Mouse (Mus musculus): ENCODE measurements around the gene Zdhhc13. TPM values are rescaled to one million over a fixed set of nuclear protein-coding genes. Genes with fewer than 3 reads are reported as not detected.
A peak's percentile ranks its signal among the peaks of the same experiment; 100 is the strongest.

Gene Zdhhc13
- polyA plus RNA-seq (2014; fragmentation: Nextera tagmentation; extraction: Ambion mirVana): 36.2 and 40.8 TPM in 2 replicates

DNA sequence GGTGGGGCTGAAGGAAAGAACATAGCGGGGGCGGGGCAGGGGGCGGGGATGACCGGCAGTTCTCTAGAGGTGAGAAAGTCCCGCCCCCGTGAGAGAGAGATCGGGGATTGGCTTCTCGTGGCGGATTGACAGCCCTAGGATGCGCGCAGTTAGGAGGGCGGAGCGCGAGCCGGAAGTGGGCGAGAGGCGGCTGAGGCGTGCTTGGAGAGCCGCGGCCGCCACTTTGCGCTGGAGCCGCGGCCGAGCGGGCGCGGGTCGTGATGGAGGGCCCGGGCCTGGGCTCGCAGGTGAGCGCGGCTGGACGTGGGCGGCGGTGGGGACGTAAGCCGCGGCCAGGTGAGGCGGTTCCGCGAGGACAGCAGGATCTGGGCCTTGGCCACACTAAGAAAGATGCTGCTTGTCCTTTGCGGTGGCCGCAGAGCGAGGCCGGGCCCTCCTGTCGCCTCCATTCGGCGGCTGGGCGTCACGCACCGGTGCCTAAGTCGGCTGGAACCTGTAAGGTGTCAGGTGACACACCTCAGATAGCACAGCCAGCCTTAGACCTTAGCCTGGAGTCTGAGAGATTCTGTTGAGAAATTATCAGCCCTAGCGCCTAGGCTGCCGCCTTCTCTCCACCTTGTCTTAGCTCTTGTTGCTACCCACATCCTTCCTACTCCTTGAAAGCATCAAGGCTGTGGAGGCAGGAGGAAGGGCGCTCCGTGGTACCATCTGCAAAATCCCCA is at the start of gene Zdhhc13:
TSS of gene Zdhhc13 (plus strand) at position 153 of the 722 bp plus-strand sequence.
- TF ChIP-seq CTCF (IDR thresholded peaks at IDR 0.05; ENCODE audit: low read depth): no peak
- Histone ChIP-seq H3K27me3 (ENCODE audit: insufficient read depth, low read length) (no peaks in the 10 kb centered on the region), H3K9ac (peak within 1 kb of the TSS; percentile 73), H3K4me3 (ENCODE audit: low read depth, low read length) (peak within 1 kb of the TSS; percentile 72), H3K9me3 (ENCODE audit: low read depth, low read length) (no peaks in the 10 kb centered on the region), H3K4me2 (peak within 1 kb of the TSS; percentile 67), H3K27ac (ENCODE audit: low read depth) (peak within 1 kb of the TSS; percentile 51), H3K4me1 (ENCODE audit: insufficient read depth) (peaks cover 3% of the 10 kb centered on the region; the same call in 1 of the 2 replicates), H3K36me3 (ENCODE audit: insufficient read depth) (no peaks in the 10 kb centered on the region)
- ATAC-seq (ENCODE audit: insufficient read depth) (peak; percentile 100), DNase-seq (peak; percentile 97)
- 0% methylated on average over 57 of the region's 57 CpGs for WGBS

DNA sequence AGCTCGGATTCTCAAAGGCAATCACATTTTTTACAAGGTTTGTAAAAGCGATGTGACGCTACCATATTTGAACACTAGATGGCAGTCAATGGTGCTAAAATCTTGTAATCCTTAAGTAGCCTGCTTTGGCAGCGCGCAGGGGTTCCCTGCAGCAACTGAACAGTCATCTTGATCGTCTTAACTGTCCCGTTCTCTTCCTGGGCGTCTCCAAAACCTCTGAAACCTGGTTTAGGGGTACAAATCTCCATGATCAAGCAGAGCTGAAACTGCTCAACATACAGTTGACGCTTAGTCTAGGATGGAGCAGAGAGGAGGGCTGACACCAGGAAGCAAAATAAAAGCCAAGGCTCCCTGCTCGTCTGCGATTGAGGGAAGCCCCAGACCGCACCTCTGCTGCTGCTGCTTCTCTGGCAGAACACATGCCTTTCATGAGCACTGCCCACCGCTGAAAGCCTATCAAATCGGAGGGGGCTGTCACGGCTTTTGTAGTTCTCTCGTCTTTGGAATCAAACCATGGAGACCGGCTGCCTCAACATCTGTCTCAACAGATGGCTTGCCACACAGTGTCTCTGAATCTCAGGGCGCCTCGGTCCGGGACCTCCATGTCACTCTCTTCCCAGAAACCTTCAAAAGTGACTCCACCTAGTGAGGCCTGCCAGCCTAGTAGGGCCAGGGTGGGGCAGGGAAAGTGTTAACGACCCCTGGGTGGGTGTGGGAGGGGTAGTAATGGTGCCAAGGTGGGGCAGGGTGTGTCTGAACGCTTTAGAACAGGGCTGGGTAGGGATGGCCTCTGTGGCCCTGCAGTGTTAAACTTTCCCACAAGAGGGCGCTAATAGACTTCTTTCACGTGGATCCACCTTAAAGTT is 39.3 kb upstream of the Zdhhc13 start:
- Histone ChIP-seq H3K36me3 (ENCODE audit: insufficient read depth) (no peaks in the 10 kb centered on the region), H3K4me3 (ENCODE audit: low read depth, low read length) (peak overlapping the region; percentile 38), H3K27ac (ENCODE audit: low read depth) (no peak overlapping the region), H3K9me3 (ENCODE audit: low read depth, low read length) (no peaks in the 10 kb centered on the region), H3K9ac (peak overlapping the region; percentile 44), H3K4me2 (peak overlapping the region; percentile 78), H3K27me3 (ENCODE audit: insufficient read depth, low read length) (no peaks in the 10 kb centered on the region), H3K4me1 (ENCODE audit: insufficient read depth) (no peaks in the 10 kb centered on the region)
- 1% methylated on average over 24 of the region's 24 CpGs for WGBS
- TF ChIP-seq CTCF (IDR thresholded peaks at IDR 0.05; ENCODE audit: low read depth): peak; percentile 83
- DNase-seq (peak; percentile 98), ATAC-seq (ENCODE audit: insufficient read depth) (peak; percentile 85)

DNA sequence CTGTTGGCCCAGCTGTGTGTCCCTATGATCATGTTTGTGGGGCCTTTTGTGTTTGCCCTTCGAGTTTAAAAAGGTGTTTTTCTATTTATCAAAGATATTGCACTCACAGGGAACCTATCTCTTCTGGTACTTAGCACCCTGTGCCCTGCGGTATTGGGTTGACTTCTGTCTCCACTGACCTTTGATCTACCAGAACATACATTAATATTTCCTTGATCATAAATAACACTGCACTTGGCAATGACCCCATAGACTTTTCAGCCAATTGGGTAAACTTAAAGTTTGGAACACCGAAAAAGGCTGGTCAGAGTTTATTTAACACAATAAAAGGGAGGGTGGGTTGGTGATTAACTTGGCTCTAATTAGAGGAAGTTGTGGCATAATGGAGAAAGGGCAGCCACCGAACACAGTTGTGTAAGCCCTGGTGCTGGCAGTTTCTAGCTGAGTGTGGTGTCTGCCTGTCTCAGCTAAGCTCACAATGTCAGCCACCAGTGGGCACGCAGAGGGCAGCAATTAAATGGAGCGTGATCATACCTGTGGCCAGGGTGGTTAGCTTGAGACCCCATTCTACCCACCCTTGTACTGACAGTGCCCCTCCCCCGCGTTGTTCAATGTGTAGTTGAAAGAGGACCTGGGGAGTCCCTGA is 38.5 kb upstream of the Zdhhc13 start:
- Histone ChIP-seq H3K9ac (no peak overlapping the region), H3K4me3 (ENCODE audit: low read depth, low read length) (no peak overlapping the region), H3K27me3 (ENCODE audit: insufficient read depth, low read length) (no peaks in the 10 kb centered on the region), H3K36me3 (ENCODE audit: insufficient read depth) (no peaks in the 10 kb centered on the region), H3K4me2 (peak overlapping the region; percentile 78), H3K9me3 (ENCODE audit: low read depth, low read length) (no peaks in the 10 kb centered on the region), H3K4me1 (ENCODE audit: insufficient read depth) (no peaks in the 10 kb centered on the region), H3K27ac (ENCODE audit: low read depth) (no peak overlapping the region)
- 64% methylated on average over 8 of the region's 8 CpGs for WGBS
- no peak for ATAC-seq (ENCODE audit: insufficient read depth)
- no peak for TF ChIP-seq CTCF (IDR thresholded peaks at IDR 0.05; ENCODE audit: low read depth)
- no peak for DNase-seq

DNA sequence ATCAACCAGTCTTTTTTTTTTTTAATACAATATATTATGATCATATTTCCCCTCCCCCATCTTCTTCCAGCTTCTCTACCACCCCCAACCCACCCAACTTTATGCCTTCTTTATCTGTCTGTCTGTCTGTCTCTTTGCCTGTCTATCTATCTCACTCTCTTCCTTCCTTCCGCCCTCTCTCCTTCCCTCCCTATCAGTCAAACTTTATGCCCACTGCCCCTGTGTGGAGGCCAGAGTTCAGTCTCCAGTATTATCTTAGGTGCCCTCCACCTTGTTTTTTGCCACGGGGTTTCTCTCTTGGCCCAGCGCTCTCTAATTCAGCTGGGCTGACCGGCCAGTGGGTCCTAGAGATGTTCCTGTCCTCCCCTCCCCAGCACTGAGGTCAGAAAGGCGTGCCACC is 37.6 kb upstream of the Zdhhc13 start:
- ATAC-seq (ENCODE audit: insufficient read depth) (no peak), DNase-seq (no peak)
- WGBS: 82% methylated on average over 5 of the region's 5 CpGs
- Histone ChIP-seq H3K4me1 (ENCODE audit: insufficient read depth) (no peaks in the 10 kb centered on the region), H3K27ac (ENCODE audit: low read depth) (no peak overlapping the region), H3K27me3 (ENCODE audit: insufficient read depth, low read length) (no peaks in the 10 kb centered on the region), H3K36me3 (ENCODE audit: insufficient read depth) (no peaks in the 10 kb centered on the region), H3K4me3 (ENCODE audit: low read depth, low read length) (no peak overlapping the region), H3K4me2 (no peak overlapping the region), H3K9ac (no peak overlapping the region), H3K9me3 (ENCODE audit: low read depth, low read length) (no peaks in the 10 kb centered on the region)
- TF ChIP-seq CTCF (IDR thresholded peaks at IDR 0.05; ENCODE audit: low read depth): no peak

DNA sequence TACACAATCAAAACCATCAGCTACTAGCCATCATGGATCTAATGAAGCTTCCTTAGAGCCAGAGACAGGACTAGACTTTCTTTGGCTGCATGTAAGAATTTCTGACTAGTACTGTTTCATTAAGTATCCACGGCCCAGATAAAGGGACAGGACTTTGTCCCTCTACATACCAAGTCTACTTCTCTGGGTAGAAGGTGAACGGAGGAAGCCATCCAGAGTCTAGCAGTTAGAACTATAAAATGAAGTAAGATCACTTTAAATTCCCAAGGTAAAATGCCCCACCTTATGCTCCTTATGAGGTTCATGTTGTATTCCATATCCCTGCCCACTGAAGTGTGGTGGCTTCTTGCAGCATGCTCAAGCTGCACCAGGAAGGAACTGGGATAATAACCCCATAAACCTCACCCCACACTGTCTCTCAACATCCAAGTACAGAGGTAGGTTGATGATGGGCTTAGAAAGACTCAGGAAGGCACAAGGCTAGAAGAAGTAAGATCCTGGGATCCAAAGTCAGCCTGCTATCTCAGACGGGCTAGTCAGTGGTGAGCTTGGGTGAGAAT is 34.3 kb upstream of the Zdhhc13 start:
- 72% methylated on average over 3 of the region's 3 CpGs for WGBS
- H3K4me3 ChIP-seq (ENCODE audit: low read depth, low read length): no peak overlapping the region
- no peaks in the 10 kb centered on the region for H3K36me3 ChIP-seq (ENCODE audit: insufficient read depth)
- no peak for DNase-seq
- H3K27me3 ChIP-seq (ENCODE audit: insufficient read depth, low read length): no peaks in the 10 kb centered on the region
- H3K9ac ChIP-seq: no peak overlapping the region
- H3K4me2 ChIP-seq: no peak overlapping the region
- H3K27ac ChIP-seq (ENCODE audit: low read depth): no peak overlapping the region
- H3K9me3 ChIP-seq (ENCODE audit: low read depth, low read length): no peaks in the 10 kb centered on the region
- ATAC-seq (ENCODE audit: insufficient read depth): no peak
- TF ChIP-seq CTCF (IDR thresholded peaks at IDR 0.05; ENCODE audit: low read depth): no peak
- no peaks in the 10 kb centered on the region for H3K4me1 ChIP-seq (ENCODE audit: insufficient read depth)

DNA sequence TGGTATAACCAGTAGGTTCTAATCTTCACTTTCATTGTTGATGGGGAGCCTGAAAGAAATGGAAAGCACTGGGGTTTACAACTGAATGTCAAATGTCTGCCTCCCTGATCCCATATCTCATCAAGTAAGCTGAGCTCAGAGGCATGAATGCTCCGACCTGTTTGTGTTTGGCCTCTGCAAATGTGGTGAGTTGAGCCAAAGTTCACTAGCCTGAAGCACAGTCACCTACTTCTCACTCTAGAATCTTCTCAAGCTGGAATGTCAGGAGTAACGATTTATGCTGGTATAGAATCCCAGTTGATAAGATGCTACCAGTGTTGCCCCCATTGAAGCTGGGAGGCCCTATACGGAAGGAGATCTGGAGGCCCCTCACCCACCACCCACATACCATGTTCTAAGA is 33.0 kb upstream of the Zdhhc13 start:
- no peak overlapping the region for H3K4me3 ChIP-seq (ENCODE audit: low read depth, low read length)
- H3K9me3 ChIP-seq (ENCODE audit: low read depth, low read length): no peaks in the 10 kb centered on the region
- H3K27me3 ChIP-seq (ENCODE audit: insufficient read depth, low read length): no peaks in the 10 kb centered on the region
- no peak for DNase-seq
- TF ChIP-seq CTCF (IDR thresholded peaks at IDR 0.05; ENCODE audit: low read depth): no peak
- no peak overlapping the region for H3K4me2 ChIP-seq
- no peak overlapping the region for H3K9ac ChIP-seq
- WGBS: 61% methylated on average over 3 of the region's 3 CpGs
- no peak overlapping the region for H3K27ac ChIP-seq (ENCODE audit: low read depth)
- no peak for ATAC-seq (ENCODE audit: insufficient read depth)
- H3K36me3 ChIP-seq (ENCODE audit: insufficient read depth): no peaks in the 10 kb centered on the region
- H3K4me1 ChIP-seq (ENCODE audit: insufficient read depth): no peaks in the 10 kb centered on the region
